Comparison of ENCODE assay signal across 21 mouse cellular contexts in genomic region chr19:43724821-43725220, GRCm38 (mm10). TPM values are rescaled to one million over a fixed set of nuclear protein-coding genes. Genes with fewer than 3 reads are reported as not detected.
"Had no signal": no experiment of that assay in that cellular context is flagged by ENCODE, and none has a peak within 500 bp of the region (broad histone marks: within the 10 kb centered on the region; RNA-seq: fewer than 3 reads in every experiment).

No protein-coding gene starts in this region.

- DNase-seq: kidney, adult 8-10 months; kidney, postnatal 10 days; kidney, postnatal 36 days; layer of hippocampus, postnatal 36 days; left cerebral cortex, postnatal 4 days; liver, embryonic 13.5 days; lung, adult 2 months; lung, postnatal 14 days; lung, postnatal 4 days; midbrain, embryonic 14.5 days; retina, postnatal 1 day; right cerebral cortex, postnatal 25 days; spleen, adult 18-20 months; thymus, postnatal 25 days had no signal

- H3K4me2 ChIP-seq: kidney, embryonic 15.5 days; limb, embryonic 13.5 days; liver, embryonic 13.5 days; midbrain, embryonic 11.5 days; stomach, embryonic 15.5 days had no signal

- H3K9ac ChIP-seq: kidney, embryonic 15.5 days; limb, embryonic 13.5 days; liver, embryonic 13.5 days; stomach, embryonic 15.5 days had no signal

- H3K4me1 ChIP-seq: stomach, embryonic 15.5 days had no signal

- H3K27me3 ChIP-seq: kidney, embryonic 15.5 days; limb, embryonic 13.5 days; liver, embryonic 13.5 days; stomach, embryonic 15.5 days had no signal

- H3K4me3 ChIP-seq: kidney, embryonic 15.5 days; limb, embryonic 13.5 days; liver, embryonic 13.5 days; stomach, embryonic 15.5 days had no signal

- H3K9me3 ChIP-seq: kidney, embryonic 15.5 days; limb, embryonic 13.5 days; liver, embryonic 13.5 days; stomach, embryonic 15.5 days had no signal

- H3K27ac ChIP-seq: kidney, embryonic 15.5 days; limb, embryonic 13.5 days; liver, embryonic 13.5 days; stomach, embryonic 15.5 days had no signal

RNA-seq across cellular contexts. Expression of gene Abcc2, which starts 57.2 kb away (rescaled TPM):
- total RNA-seq: layer of hippocampus, postnatal 36 days; megakaryocyte-erythroid progenitor cell, adult 5-6 weeks had no signal
- polyA plus RNA-seq: lung, embryonic 16.5 days; midbrain, embryonic 11.5 days; midbrain, embryonic 14.5 days; thymus, postnatal 0 days had no signal
